Mouse (Mus musculus): ENCODE measurements around the gene Tlr12. TPM values are rescaled to one million over a fixed set of nuclear protein-coding genes. Genes with fewer than 3 reads are reported as not detected.
"Not testable (repeated sequence)": the region's sequence is repeated elsewhere in the genome, so short reads cannot be mapped to it uniquely, and the experiment has no call there.

Tlr12 gene
- total RNA-seq, 2 experiments from 2014 or later = 0.07 to 0.26 TPM

DNA sequence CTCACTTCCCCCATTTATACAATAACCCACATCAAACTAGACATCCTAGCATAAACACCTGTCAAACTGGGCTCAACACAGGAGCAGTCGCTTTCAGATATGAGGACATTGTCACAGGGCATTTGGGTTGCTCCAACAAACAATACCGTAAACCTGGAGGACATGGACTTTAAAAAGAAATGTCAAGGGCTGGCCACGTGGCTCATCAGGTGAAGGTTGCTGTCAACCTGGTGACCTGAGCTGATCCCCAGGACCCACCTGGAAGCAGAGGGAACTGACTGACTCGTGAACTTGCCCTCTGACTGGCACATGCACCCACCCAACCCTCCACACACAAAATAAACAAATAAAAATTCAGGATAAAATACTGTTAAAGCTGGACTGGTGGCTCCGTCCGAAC is 2.2 kb upstream of the Tlr12 start:
- DNase-seq (ENCODE audit: low spot score in 2 of 2) = no peak

DNA sequence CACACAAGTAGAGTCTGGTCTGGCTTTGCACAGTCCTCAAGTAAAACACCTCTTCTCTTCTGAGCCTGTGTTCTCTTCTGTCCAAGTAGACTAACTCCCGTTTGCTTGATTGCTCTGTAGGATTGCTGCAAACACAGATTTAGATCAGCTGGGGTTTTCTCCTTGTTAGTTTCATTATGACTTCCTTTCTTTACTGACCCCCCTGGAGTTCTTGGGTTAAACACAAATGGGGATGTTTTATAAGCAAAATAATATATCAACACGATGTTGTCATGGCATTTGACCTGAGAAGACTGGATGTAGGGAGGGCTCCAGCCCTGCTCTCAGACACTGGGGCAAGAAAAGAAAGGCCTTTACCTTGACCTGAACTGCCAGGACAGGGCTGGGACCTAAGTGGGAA is 544 bp upstream of the Tlr12 start:
- no peak for DNase-seq (ENCODE audit: low spot score in 2 of 2)

DNA sequence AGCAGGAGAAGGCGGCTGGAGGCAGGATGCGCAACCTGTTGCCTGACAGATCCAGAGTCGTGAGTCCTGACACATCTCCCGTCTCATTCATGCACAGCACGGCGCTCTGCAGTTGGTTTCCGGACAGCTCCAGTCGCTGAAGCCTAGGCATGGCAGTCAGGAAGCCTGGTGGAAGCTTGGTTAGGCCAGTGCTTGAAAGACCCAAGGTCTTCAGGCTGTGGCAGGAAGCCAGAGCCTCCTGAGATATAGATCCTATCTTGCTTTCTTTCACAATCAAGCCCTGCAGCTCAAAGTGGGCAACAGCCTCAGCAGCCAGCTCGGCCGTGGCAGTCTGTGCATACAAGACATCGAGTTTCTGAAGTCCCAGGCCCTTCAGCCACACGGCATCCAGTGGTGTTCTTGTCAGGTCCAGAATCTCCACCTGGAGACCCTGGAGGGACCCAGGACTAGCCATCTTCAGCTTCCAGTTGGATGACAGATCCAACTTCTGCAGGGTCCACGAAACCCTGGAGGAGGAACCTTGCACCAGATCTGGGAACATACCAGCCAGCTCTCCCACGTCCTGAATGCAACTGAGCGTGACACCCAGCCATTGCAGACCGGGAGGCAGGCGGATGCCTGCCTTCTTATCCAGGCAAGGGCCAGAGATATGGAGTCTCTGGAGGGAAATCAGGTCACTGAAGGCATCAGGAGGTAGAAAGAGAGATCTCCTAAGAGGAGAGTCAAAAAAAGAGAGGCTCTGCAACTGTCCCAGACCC is 877 bp downstream of the Tlr12 start:
- DNase-seq (ENCODE audit: low spot score in 2 of 2) = no peak

GRCm38 (mm10) chr4:128615761-128616160 is 2.7 kb downstream of the Tlr12 start:
- no peak for DNase-seq (ENCODE audit: low spot score in 2 of 2)

GRCm38 (mm10) chr4:128613326-128613725 is 5.1 kb downstream of the Tlr12 start:
- DNase-seq (ENCODE audit: low spot score in 2 of 2) = no peak

DNA sequence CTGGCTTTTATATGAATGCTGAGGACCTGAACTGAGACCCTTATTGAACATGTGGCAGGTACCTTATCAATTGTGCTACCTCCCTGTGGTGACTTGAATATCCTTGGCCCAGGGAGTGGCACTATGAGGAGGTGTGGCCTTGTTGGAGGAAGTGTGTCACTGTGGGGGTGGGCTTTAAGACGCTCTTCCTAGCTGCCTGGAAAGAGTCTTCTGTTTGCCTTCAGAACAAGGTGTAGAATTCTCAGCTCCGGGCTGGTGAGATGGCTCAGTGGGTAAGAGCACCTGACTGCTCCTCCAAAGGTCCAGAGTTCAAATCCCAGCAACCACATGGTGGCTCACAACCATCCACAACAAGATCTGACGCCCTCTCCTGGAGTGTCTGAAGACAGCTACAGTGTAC is 6.7 kb downstream of the Tlr12 start:
- DNase-seq (ENCODE audit: low spot score in 2 of 2) = not testable (repeated sequence)

- DNase-seq (ENCODE audit: low spot score in 2 of 2) = no peak
Measured at GRCm38 (mm10) chr4:128610706-128611105, 7.7 kb downstream of the Tlr12 start.

- peak; percentile 72 to 91 for DNase-seq (ENCODE audit: low spot score in 2 of 2)
Measured at GRCm38 (mm10) chr4:128609925-128610402, 8.5 kb downstream of the Tlr12 start, which contains the start of gene Zscan20. Gene Zscan20 (minus strand): TSS chr4:128610098.

DNA sequence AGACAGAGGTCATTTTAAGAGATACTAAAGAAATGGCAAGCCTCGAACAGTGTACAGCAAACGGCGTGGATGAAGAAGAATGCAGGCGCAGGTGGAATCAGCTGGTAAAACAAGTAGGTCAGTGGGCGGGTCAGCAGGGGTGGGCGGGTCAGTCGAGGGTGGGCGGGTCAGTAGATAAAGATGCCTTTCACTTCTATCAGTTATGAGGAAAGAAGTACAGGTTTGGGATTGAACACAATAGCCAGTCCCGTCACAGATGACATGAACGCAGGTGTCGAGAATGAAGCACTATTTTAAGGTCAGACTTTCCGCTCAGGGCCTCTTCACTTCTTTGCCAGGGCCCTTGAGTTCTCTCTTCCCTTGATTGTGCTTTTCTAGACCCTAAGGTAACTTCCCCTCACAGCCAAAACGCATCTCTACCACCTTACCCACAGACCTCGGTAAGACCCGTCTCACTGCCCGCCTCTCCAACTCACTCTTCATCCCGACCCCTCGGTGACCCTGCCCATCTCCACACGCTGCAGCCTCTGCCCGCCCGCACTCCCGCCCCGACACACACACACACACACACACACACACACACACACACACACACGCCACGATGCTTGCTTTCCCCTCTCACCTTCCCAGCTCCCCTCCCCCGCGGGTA is 9.0 kb downstream of the Tlr12 start:
- DNase-seq (ENCODE audit: low spot score in 2 of 2) = no peak

GRCm38 (mm10) chr4:128607661-128608060 is 10.8 kb downstream of the Tlr12 start:
- no peak for DNase-seq (ENCODE audit: low spot score in 2 of 2)

DNA sequence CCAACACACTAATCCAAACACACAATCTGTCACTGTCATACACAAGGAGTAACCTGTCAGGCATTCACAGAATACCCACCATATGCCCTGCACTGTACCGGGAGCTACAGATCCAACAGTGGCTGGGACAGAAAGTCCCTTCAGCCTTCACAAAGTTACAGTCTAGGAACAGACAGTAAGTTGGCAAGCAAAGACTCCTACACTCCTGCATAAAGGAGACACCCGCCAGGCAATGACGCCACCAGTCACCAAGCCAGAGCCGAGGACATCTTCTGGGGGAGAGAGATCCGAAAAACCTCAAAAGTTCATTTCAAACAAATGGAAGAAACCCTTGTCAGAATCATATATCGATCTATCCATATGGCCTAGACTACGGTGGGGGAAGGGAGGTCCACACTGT is 11.8 kb downstream of the Tlr12 start:
- DNase-seq (ENCODE audit: low spot score in 2 of 2) = no peak

GRCm38 (mm10) chr4:128597801-128598560 is 20.4 kb downstream of the Tlr12 start:
- DNase-seq (ENCODE audit: low spot score in 2 of 2) = no peak

DNA sequence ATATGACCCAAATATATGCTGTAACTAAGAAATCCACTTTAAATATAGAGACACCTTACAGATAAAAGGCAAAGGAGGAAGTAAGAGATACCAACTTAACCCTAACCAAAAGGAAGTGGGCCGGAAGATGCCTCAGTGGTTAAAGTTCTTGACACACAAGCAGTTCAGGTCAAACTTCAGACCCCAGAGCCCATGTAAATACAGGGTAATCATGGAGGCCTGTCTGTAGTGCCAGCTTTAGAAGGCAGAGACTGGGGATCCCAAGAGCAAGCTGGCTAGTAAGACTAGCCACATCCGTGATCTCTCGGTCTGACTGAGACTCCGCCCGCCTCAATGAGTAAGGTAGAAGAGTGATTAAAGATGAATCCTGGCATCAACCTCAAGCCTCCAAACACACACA is 24.4 kb downstream of the Tlr12 start:
- no peak for DNase-seq (ENCODE audit: low spot score in 2 of 2)

GRCm38 (mm10) chr4:128593286-128593685 is 25.1 kb downstream of the Tlr12 start:
- no peak for DNase-seq (ENCODE audit: low spot score in 2 of 2)

DNA sequence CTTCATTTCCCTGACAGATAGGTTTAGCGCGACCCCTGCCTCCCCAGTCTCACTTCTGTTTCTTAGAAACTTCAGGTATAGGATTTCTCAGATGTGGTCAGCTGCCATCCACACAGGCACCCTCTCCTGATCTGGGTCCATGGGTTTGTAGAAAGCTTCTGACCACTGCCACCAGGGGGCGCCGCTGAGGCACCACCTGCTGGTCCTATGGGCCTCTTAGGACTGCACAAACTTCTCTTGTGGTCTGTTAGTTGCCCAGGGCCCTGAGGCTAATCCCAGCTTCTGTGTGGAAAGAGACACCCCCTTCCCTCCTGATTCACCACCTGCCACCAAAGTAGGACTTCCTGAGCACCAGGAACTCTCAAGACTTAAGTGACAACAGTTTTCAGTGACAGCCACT is 39.2 kb downstream of the Tlr12 start:
- no peak for DNase-seq (ENCODE audit: low spot score in 2 of 2)

DNA sequence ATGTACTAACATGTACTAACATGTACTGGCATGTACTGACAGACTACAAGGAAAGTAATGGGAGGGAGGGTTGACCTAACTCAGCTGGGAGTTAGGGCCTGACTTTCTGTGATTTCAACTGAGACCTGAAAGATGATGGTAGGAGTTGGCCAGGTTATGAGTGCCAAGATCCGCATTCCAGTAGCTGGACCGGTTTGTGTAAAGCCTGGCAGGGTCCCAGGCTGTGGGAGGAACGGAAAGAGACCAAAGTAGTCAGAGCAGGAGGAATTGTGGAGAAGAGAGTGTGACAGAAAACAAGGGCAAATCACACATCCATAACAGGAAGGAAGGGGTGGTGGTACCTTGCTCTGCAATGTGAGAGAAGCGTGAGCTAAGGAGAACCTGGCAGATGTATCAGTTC is 42.6 kb downstream of the Tlr12 start:
- no peak for DNase-seq (ENCODE audit: low spot score in 2 of 2)

Other genes starting within 250 kb of the Tlr12 start
- gene Zscan20, start 8.5 kb downstream of the Tlr12 start, total RNA-seq (2021) = 1 to 10 TPM; 4.4 to 4.6 TPM
- 10 to 100 TPM; 47.2 to 52.7 TPM for gene Phc2, start 36.1 kb upstream of the Tlr12 start, total RNA-seq (2021)
- gene A3galt2, start 136.7 kb upstream of the Tlr12 start, total RNA-seq (2021) = under 1 TPM; 0.26 to 0.37 TPM
- 10 to 100 TPM; 24.7 to 29.8 TPM for gene Zfp362, start 187.4 kb upstream of the Tlr12 start, total RNA-seq (2021)